Mouse (Mus musculus) mouse trophoblast stem cell (cell line): ENCODE measurements around the gene Ralgps2.

Experiments
- in situ Hi-C, 2 experiments: fragments of 300-500 bp; cut with MseI, MboI; formaldehyde crosslinking; loops; 2 replicates in 1 of 2; 3 replicates in 1 of 2; pipeline ENCODE4 v1.15.1; 2025

Ralgps2 gene

GRCm38 (mm10) chr1:156939251-156940141, at the start of gene Ralgps2:
TSS of gene Ralgps2 (minus strand) at chr1:156939626.
- in situ Hi-C loops = no loop called here

- in situ Hi-C loops = no loop called here
These were observed 48.1 kb upstream of the Ralgps2 start for GRCm38 (mm10) chr1:156987576-156987975.

- in situ Hi-C loops = no loop called here
These were observed 47.4 kb upstream of the Ralgps2 start for GRCm38 (mm10) chr1:156986641-156987345.

- in situ Hi-C loops = no loop called here
These were observed 46.5 kb upstream of the Ralgps2 start for GRCm38 (mm10) chr1:156985657-156986640.

- in situ Hi-C loops = no loop called here
These were observed 43.8 kb upstream of the Ralgps2 start for GRCm38 (mm10) chr1:156983009-156983870.

- in situ Hi-C loops = no loop called here
These were observed 42.5 kb upstream of the Ralgps2 start for GRCm38 (mm10) chr1:156981975-156982374.

- in situ Hi-C loops = no loop called here
These were observed 40.3 kb upstream of the Ralgps2 start for GRCm38 (mm10) chr1:156979722-156980121.

GRCm38 (mm10) chr1:156978656-156979055, 39.2 kb upstream of the Ralgps2 start:
- in situ Hi-C loops = no loop called here

- in situ Hi-C loops = no loop called here
These were observed 34.4 kb upstream of the Ralgps2 start for GRCm38 (mm10) chr1:156973857-156974256.

- in situ Hi-C loops = no loop called here
These were observed 33.0 kb upstream of the Ralgps2 start for GRCm38 (mm10) chr1:156972391-156972790.

- in situ Hi-C loops = no loop called here
These were observed 31.9 kb upstream of the Ralgps2 start for GRCm38 (mm10) chr1:156971206-156971811.

- in situ Hi-C loops = no loop called here
These were observed 31.2 kb upstream of the Ralgps2 start for GRCm38 (mm10) chr1:156970641-156971040.

GRCm38 (mm10) chr1:156968107-156968506, 28.7 kb upstream of the Ralgps2 start:
- in situ Hi-C loops = no loop called here

- in situ Hi-C loops = no loop called here
These were observed 25.1 kb upstream of the Ralgps2 start for GRCm38 (mm10) chr1:156964586-156964932.

- in situ Hi-C loops = no loop called here
These were observed 24.6 kb upstream of the Ralgps2 start for GRCm38 (mm10) chr1:156963871-156964585.

- in situ Hi-C loops = no loop called here
These were observed 22.2 kb upstream of the Ralgps2 start for GRCm38 (mm10) chr1:156961481-156962265.

GRCm38 (mm10) chr1:156959004-156959403, 19.6 kb upstream of the Ralgps2 start:
- in situ Hi-C loops = no loop called here

GRCm38 (mm10) chr1:156957360-156957759, 17.9 kb upstream of the Ralgps2 start:
- in situ Hi-C loops = no loop called here
